Mouse (Mus musculus) hindbrain, postnatal 0 days (tissue): ENCODE measurements around the gene Wdr34. TPM values are rescaled to one million over a fixed set of nuclear protein-coding genes. Genes with fewer than 3 reads are reported as not detected.

Source experiments
- ATAC-seq: fragments of 200-750 bp; cut with Nextera tagmentation; 2 replicates; pipeline ENCODE4 v1.8.0; 2017; ENCODE audit warnings: mild to moderate bottlenecking, moderate TSS enrichment, moderate library complexity
- DNase-seq: peaks from one replicate; pipeline ENCODE4 v3.0.0-alpha.2; 2015; ENCODE audit warnings: low spot score
- H3K27ac ChIP-seq: fragments of 300-500 bp; sonication (generic); 2 replicates; pipeline ENCODE4 v1.5.1; 2014; ENCODE audit warnings: mild to moderate bottlenecking
- H3K27me3 ChIP-seq: fragments of 300-500 bp; sonication (generic); 2 replicates; pipeline ENCODE4 v1.6.1; 2014; ENCODE audit warnings: low read length, mixed read lengths; ENCODE audit not compliant: insufficient read depth
- H3K36me3 ChIP-seq: fragments of 300-500 bp; sonication (generic); 2 replicates; pipeline ENCODE4 v1.6.1; 2014; ENCODE audit warnings: low read length, mixed read lengths; ENCODE audit not compliant: insufficient read depth
- H3K4me1 ChIP-seq: fragments of 300-500 bp; sonication (generic); 2 replicates; pipeline ENCODE4 v1.6.1; 2014; ENCODE audit warnings: antibody characterized with exemption, low read length, mixed read lengths; ENCODE audit not compliant: insufficient read depth
- H3K4me2 ChIP-seq: fragments of 300-500 bp; sonication (generic); 2 replicates; pipeline ENCODE4 v1.6.1; 2014; ENCODE audit warnings: low read depth, mild to moderate bottlenecking, low read length, moderate library complexity, mixed read lengths
- H3K4me3 ChIP-seq: fragments of 300-500 bp; sonication (generic); 2 replicates; pipeline ENCODE4 v1.5.1; 2014; ENCODE audit warnings: low read length
- H3K9ac ChIP-seq: fragments of 300-500 bp; sonication (generic); replicated peaks from 2 replicates; pipeline ENCODE4 v1.6.1; 2014; ENCODE audit warnings: mild to moderate bottlenecking, low read length, moderate library complexity, mixed read lengths
- H3K9me3 ChIP-seq: fragments of 300-500 bp; sonication (generic); 2 replicates; pipeline ENCODE4 v1.6.1; 2016; ENCODE audit warnings: low read length, mixed read lengths
- CTCF ChIP-seq: IDR thresholded peaks from 2 replicates; pipeline ENCODE4 v1.5.1; 2016; ENCODE audit warnings: antibody characterized with exemption, control low read depth, low read depth
- WGBS: fragments of 180-500 bp; shearing (Covaris S2); extraction: QIAGEN DNeasy Blood & Tissue Kit; methylation state at CpG from one replicate; pipeline ENCODE4 v1.1.7; 2014; 5-methylcytosine and 5-hydroxymethylcytosine counted together
- polyA plus RNA-seq: library from polyadenylated mRNA; unstranded; fragments of >200 nt; fragmentation: Nextera tagmentation; extraction: Ambion mirVana; gene quantifications from 2 replicates; pipeline ENCODE4 v1.2.1, GENCODE M21; 2015
- total RNA-seq: library from RNA; depleted of rRNA; stranded (reverse); fragments of >200 nt; gene quantifications from 2 replicates; pipeline ENCODE4 v1.2.3, GENCODE M21; 2014

Wdr34 gene
- total and polyA plus RNA-seq, 2 experiments from 2014 or later = 66.5 to 87.7 TPM

DNA sequence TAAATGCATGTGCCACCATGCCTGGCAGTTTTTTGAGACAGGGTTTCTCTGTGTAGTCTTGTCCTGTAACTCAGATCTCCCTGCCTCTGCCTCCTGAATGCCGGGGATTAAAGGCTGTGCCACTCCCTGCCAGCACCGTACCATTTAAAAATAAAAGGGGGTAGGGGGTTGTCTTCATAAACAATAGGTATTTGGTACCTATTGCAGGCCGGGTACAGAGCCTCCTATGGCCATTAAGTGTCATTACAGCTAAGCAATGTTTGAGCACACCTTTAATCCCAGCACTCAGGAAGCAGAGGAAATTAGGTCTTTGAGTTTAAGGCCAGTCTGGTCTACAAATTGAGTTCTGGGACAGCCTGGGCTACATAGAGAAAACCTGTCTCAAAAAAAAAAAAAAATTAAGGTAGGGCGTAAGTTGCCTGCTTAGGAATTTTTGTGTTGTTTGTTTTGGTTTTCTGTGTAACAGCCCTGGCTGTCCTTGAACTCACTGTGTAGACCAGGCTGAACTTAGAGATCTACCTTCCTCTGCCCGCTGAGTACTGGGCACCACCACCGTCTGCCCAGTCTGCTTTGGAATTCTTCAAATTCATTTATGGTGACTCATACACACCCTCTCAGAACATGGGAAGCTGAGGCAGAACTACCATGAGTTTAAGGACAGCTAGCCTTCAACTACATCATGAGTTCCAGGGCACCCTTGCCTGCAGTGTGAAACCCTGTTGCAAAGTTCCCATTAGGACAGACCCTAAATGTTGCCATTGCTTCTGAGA, 3.5 kb upstream of the Wdr34 start:
- whole genome bisulfite sequencing = 37% methylated on average over 6 of the region's 6 CpGs
- Histone ChIP-seq H3K9ac (no peak overlapping the region), H3K4me2 (no peak overlapping the region), H3K9me3 (no peaks in the 10 kb centered on the region), H3K36me3 (no peaks in the 10 kb centered on the region), H3K27me3 (no peaks in the 10 kb centered on the region), H3K4me3 (no peak overlapping the region), H3K4me1 (no peaks in the 10 kb centered on the region; the same call in 1 of the 2 replicates), H3K27ac (no peak overlapping the region)
- ATAC-seq = no peak
- peak; percentile 59 for TF ChIP-seq CTCF
- DNase-seq = no peak

DNA sequence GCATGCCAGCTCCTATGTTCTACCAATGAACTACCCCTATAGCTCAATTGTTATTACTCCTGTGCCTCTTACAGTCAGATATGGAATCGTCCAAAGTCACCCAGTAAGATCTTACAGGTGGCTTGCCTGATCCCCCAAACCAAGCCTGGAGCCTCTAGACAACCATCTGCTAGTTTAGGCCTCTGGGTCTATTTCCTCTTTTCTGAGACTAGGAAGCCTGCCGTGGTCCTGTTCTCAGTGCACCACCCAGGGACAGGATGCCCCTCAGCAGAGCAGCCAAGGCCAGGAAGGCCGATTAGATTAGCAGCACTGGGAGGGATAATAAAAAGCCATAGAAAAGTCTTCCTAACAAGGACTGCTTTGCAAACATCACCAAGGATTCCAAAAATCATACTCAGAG, 1.1 kb upstream of the Wdr34 start:
- no peaks in the 10 kb centered on the region for H3K27me3 ChIP-seq
- H3K9ac ChIP-seq = no peak overlapping the region
- H3K4me3 ChIP-seq = no peak overlapping the region
- no peak for TF ChIP-seq CTCF
- H3K36me3 ChIP-seq = no peaks in the 10 kb centered on the region
- no peaks in the 10 kb centered on the region; the same call in 1 of the 2 replicates for H3K4me1 ChIP-seq
- ATAC-seq = no peak
- H3K9me3 ChIP-seq = no peaks in the 10 kb centered on the region
- no peak for DNase-seq
- 90% methylated on average over 3 of the region's 3 CpGs for WGBS
- no peak overlapping the region for H3K27ac ChIP-seq
- no peak overlapping the region for H3K4me2 ChIP-seq

DNA sequence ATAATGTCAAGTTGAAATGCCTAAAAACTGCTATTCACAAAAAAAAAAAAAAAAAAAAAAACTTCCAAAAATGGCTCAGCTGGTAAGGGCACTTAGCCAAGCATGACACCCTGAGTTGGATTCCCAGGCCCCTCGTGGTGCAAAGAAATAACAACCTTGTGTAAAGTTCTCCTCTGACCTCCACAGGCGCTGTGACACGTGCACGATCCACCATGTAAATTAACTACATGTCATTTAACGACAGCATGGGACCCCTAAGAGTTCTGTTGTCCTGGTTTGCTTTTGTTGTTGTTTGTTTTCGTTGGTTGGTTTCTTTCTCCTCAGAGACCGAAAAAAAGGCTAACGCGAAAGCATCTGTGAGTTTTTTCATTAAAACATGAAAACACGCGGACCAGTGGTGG, 580 bp downstream of the Wdr34 start:
- 46% methylated on average over 11 of the region's 11 CpGs for WGBS
- H3K9me3 ChIP-seq = no peaks in the 10 kb centered on the region
- H3K36me3 ChIP-seq = no peaks in the 10 kb centered on the region
- H3K4me1 ChIP-seq = no peaks in the 10 kb centered on the region; the same call in 1 of the 2 replicates
- peak overlapping the region; percentile 96 for H3K27ac ChIP-seq
- DNase-seq (peak; percentile 20), ATAC-seq (no peak)
- no peaks in the 10 kb centered on the region for H3K27me3 ChIP-seq
- H3K4me2 ChIP-seq = peak overlapping the region; percentile 58
- H3K9ac ChIP-seq = peak overlapping the region; percentile 60
- TF ChIP-seq CTCF = no peak; the same call in 1 of the 2 replicates
- peak overlapping the region; percentile 71 for H3K4me3 ChIP-seq

DNA sequence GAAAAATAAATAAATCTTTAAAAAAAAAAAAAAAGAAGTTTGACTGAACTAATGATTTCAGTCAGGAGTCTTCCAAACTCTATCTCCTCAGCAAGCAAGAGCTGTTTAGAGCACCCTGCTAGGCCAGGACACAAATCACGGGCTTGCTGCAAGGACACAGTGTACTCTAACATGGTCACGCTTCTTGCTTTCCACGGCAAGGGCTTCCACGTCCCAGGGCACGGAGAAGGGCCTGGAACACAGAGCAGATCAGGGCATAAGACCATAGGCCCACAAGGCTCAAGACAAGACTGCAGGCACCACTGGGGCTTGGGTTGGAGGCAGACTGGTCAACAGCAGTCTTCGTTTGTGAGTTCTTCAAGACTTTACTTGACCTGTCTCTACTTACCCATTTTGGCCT, 1.6 kb downstream of the Wdr34 start:
- Histone ChIP-seq H3K9ac (no peak overlapping the region), H3K27ac (no peak overlapping the region), H3K4me3 (no peak overlapping the region), H3K4me1 (no peaks in the 10 kb centered on the region; the same call in 1 of the 2 replicates), H3K4me2 (no peak overlapping the region), H3K36me3 (no peaks in the 10 kb centered on the region), H3K27me3 (no peaks in the 10 kb centered on the region), H3K9me3 (no peaks in the 10 kb centered on the region)
- DNase-seq (no peak), ATAC-seq (no peak)
- TF ChIP-seq CTCF = no peak
- 95% methylated on average over 6 of the region's 6 CpGs for whole genome bisulfite sequencing

DNA sequence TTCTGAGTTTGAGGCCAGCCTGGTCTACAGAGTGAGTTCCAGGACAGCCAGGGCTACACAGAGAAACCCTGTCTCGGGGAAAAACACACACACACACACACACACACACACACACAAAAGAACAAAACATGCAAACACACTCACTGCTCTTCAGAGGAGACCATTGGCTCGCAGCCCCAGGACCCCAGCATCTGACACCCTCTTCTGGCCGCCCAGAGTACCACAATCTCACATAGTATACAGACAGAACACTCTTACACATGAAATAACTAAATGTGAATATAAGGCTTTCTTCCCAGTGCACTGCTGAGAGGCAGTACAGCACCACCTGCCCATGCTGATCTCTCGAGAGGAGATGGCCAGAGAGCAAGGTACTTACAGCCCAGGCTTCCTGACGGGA, 4.1 kb downstream of the Wdr34 start:
- H3K4me3 ChIP-seq = no peak overlapping the region
- no peaks in the 10 kb centered on the region for H3K36me3 ChIP-seq
- H3K9me3 ChIP-seq = no peaks in the 10 kb centered on the region
- DNase-seq = no peak
- no peak overlapping the region for H3K9ac ChIP-seq
- H3K4me1 ChIP-seq = no peaks in the 10 kb centered on the region; the same call in 1 of the 2 replicates
- no peak overlapping the region for H3K27ac ChIP-seq
- TF ChIP-seq CTCF = no peak
- no peak for ATAC-seq
- H3K27me3 ChIP-seq = no peaks in the 10 kb centered on the region
- WGBS = 85% methylated on average over 5 of the region's 5 CpGs
- H3K4me2 ChIP-seq = no peak overlapping the region

GRCm38 (mm10) chr2:30042445-30042844, 6.2 kb downstream of the Wdr34 start:
- no peaks in the 10 kb centered on the region; the same call in 1 of the 2 replicates for H3K4me1 ChIP-seq
- no peaks in the 10 kb centered on the region for H3K27me3 ChIP-seq
- peak; percentile 84 for TF ChIP-seq CTCF
- no peak overlapping the region for H3K9ac ChIP-seq
- WGBS = 4% methylated on average over 4 of the region's 4 CpGs
- DNase-seq = peak; percentile 88
- no peak overlapping the region for H3K27ac ChIP-seq
- H3K36me3 ChIP-seq = peaks cover under 1% of the 10 kb centered on the region; the same call in 1 of the 2 replicates
- no peak overlapping the region for H3K4me2 ChIP-seq
- peak; percentile 72; the same call in 1 of the 2 replicates for ATAC-seq
- no peaks in the 10 kb centered on the region for H3K9me3 ChIP-seq
- H3K4me3 ChIP-seq = no peak overlapping the region

DNA sequence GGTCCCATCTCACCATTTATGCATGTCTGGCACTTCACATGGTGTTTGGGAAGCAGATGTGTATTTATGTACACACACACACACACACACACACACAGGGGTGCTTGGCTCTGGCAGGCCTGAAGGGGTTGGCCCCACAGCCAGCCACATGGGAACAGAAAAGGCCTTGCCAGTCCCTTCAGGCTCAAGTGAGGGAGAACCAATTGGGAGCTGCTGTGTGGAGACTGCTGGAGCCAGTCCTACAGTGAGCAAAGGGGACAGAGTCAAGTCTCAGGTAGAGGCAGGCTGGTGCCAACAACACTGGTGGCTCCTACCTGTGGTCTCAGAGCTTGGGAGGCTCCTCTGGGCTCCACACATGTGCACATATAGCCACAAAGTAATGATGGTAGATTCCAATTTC, 9.0 kb downstream of the Wdr34 start:
- peaks cover 6% of the 10 kb centered on the region; the same call in 1 of the 2 replicates for H3K36me3 ChIP-seq
- no peak for ATAC-seq
- DNase-seq = no peak
- H3K9me3 ChIP-seq = no peaks in the 10 kb centered on the region
- H3K27ac ChIP-seq = no peak overlapping the region
- no peak overlapping the region for H3K4me3 ChIP-seq
- TF ChIP-seq CTCF = no peak
- H3K9ac ChIP-seq = no peak overlapping the region
- H3K27me3 ChIP-seq = no peaks in the 10 kb centered on the region
- H3K4me2 ChIP-seq = no peak overlapping the region
- H3K4me1 ChIP-seq = no peaks in the 10 kb centered on the region
